Mouse (Mus musculus): ENCODE results near the gene Abcc8.

- TF ChIP-seq CTCF (IDR thresholded peaks at IDR 0.05; ENCODE audit: borderline replicate concordance, insufficient read depth, low read depth, low read length) (no peak), POLR2A (IDR thresholded peaks at IDR 0.05; ENCODE audit: borderline replicate concordance, insufficient read depth, low read length) (no peak)
Observed at GRCm38 (mm10) chr7:46168402-46168801, 11.4 kb downstream of the Abcc8 start.

Measured in cerebellum, adult 2 months (tissue).